Mouse (Mus musculus) hindbrain, embryonic 12.5 days (tissue): ENCODE results near the gene Stab1. TPM values are rescaled to one million over a fixed set of nuclear protein-coding genes. Genes with fewer than 3 reads are reported as not detected.

Experiments used
- ATAC-seq: fragments of 200-750 bp; cut with Nextera tagmentation; 2 replicates; pipeline ENCODE4 v1.8.0; 2017; ENCODE audit warnings: moderate TSS enrichment; ENCODE audit not compliant: low FRiP score
- H3K27ac ChIP-seq: fragments of 300-500 bp; sonication (generic); 2 replicates; pipeline ENCODE4 v1.5.1; 2016; ENCODE audit warnings: mild to moderate bottlenecking
- H3K27me3 ChIP-seq: fragments of 300-500 bp; sonication (generic); 2 replicates; pipeline ENCODE4 v1.6.1; 2016; ENCODE audit warnings: mild to moderate bottlenecking
- H3K36me3 ChIP-seq: fragments of 300-500 bp; sonication (generic); 2 replicates; pipeline ENCODE4 v1.6.1; 2016; ENCODE audit warnings: mild to moderate bottlenecking
- H3K4me1 ChIP-seq: fragments of 300-500 bp; sonication (generic); 2 replicates; pipeline ENCODE4 v1.6.1; 2016
- H3K4me2 ChIP-seq: fragments of 300-500 bp; sonication (generic); replicated peaks from 2 replicates; pipeline ENCODE4 v1.6.1; 2016; ENCODE audit warnings: mild to moderate bottlenecking
- H3K4me3 ChIP-seq: fragments of 300-500 bp; sonication (generic); 2 replicates; pipeline ENCODE4 v1.5.1; 2016; ENCODE audit warnings: mild to moderate bottlenecking
- H3K9ac ChIP-seq: fragments of 300-500 bp; sonication (generic); 2 replicates; pipeline ENCODE4 v1.6.1; 2016; ENCODE audit warnings: mild to moderate bottlenecking, moderate library complexity
- H3K9me3 ChIP-seq: fragments of 300-500 bp; sonication (generic); replicated peaks from 2 replicates; pipeline ENCODE4 v1.6.1; 2016; ENCODE audit warnings: mild to moderate bottlenecking
- WGBS: fragments of 180-500 bp; shearing (Covaris S2); methylation state at CpG from one replicate; pipeline ENCODE4 v1.1.7; 2016; 5-methylcytosine and 5-hydroxymethylcytosine counted together
- polyA plus RNA-seq: library from polyadenylated mRNA; unstranded; fragments of >200 nt; fragmentation: Nextera tagmentation; extraction: Ambion mirVana; gene quantifications from 2 replicates; pipeline ENCODE4 v1.2.1, GENCODE M21; 2016

Stab1 gene
- polyA plus RNA-seq, 1 experiment from 2014 or later, result 33.9 TPM

- no peak overlapping the region for H3K4me2 ChIP-seq
- H3K27ac ChIP-seq, result no peak overlapping the region
- H3K9ac ChIP-seq, result no peak overlapping the region
- no peaks in the 10 kb centered on the region for H3K27me3 ChIP-seq
- H3K4me3 ChIP-seq, result no peak overlapping the region
- H3K4me1 ChIP-seq, result no peaks in the 10 kb centered on the region
- H3K9me3 ChIP-seq, result no peaks in the 10 kb centered on the region
- H3K36me3 ChIP-seq, result peaks cover 26% of the 10 kb centered on the region
- 93% methylated on average over 11 of the region's 11 CpGs for WGBS
- no peak for ATAC-seq
These were observed 22.7 kb downstream of the Stab1 start for GRCm38 (mm10) chr14:31145694-31146093.

DNA sequence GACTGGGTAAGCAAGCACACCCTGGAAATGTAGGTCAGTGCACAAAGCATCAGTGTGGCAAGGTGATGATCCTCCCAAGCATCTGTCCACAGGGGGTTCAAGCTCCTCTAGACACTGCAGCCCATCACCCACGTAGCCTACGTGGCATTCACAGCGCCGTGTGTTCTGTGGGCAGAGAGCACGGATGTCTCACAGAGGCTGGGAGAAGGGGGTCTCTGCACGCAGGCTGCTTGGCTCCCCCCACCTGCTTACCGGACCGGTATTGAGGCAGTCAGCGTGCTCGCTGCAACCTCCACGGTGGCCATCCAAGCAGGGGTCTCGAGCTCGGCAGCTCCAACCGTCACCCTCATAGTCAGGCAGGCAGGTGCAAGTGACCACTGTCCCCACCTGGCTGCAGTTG is 27.4 kb downstream of the Stab1 start:
- no peaks in the 10 kb centered on the region for H3K9me3 ChIP-seq
- peaks cover 73% of the 10 kb centered on the region for H3K36me3 ChIP-seq
- H3K27ac ChIP-seq, result no peak overlapping the region
- H3K9ac ChIP-seq, result no peak overlapping the region
- ATAC-seq, result no peak
- H3K4me1 ChIP-seq, result no peaks in the 10 kb centered on the region
- H3K4me3 ChIP-seq, result no peak overlapping the region
- no peaks in the 10 kb centered on the region for H3K27me3 ChIP-seq
- no peak overlapping the region for H3K4me2 ChIP-seq
- 96% methylated on average over 14 of the region's 14 CpGs for WGBS

DNA sequence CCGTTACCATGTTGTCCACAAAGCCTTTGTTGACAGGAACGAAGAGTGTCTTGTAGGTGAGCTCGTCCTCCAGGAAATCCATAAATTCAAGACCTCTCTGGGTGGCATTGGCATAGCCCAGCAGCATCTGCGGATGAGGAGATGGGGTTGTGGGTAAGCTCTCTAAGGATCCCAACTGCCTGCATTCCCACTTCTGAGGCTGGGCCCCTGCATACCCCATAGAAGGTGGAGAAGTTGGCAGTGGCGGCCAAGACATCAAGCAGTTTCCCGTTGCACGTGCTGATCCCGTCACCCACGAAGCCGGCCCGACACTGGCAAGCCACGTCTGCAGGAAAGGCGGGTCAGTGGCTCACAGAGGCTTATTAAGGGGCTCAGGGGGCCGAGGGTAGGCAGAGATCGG is 28.3 kb downstream of the Stab1 start:
- no peaks in the 10 kb centered on the region for H3K27me3 ChIP-seq

GRCm38 (mm10) chr14:31139666-31140065 is 28.8 kb downstream of the Stab1 start:
- peaks cover 86% of the 10 kb centered on the region for H3K36me3 ChIP-seq
- WGBS, result 93% methylated on average over 12 of the region's 12 CpGs
- no peak for ATAC-seq

More for the DNA sequence above, 28.3 kb downstream of the Stab1 start:
- WGBS, result 90% methylated on average over 15 of the region's 15 CpGs
- Histone ChIP-seq H3K4me1 (no peaks in the 10 kb centered on the region), H3K4me3 (no peak overlapping the region), H3K36me3 (peaks cover 82% of the 10 kb centered on the region), H3K9ac (no peak overlapping the region), H3K27ac (no peak overlapping the region), H3K9me3 (no peaks in the 10 kb centered on the region), H3K4me2 (no peak overlapping the region)
- no peak for ATAC-seq

DNA sequence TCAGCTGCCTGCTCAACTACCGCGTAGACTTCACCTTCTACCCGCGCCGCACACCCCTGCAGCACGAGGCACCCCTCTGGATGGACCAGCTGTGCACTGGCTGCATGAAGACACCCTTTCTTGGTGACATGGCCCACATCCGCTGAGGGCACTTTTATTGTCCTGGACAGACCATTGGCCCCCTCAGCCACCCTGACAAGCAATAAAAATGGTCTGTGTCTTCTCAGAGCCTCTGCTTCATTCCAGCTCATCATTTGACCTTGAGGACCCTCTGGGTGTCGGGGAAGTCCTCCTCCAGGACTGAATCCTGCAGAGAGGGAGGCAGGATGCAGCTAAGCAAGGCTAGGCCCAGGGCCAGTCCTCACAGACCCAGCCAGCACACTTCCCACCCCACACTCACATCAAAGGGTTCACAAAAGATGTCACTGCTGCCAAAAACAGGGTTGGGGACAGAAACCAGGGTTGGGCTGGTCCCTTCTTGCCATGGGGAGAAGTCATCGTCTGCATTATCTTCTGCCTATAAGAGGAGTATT is 29.5 kb downstream of the Stab1 start:
- peaks cover 89% of the 10 kb centered on the region for H3K36me3 ChIP-seq
- H3K4me1 ChIP-seq, result peaks cover 6% of the 10 kb centered on the region; the same call in 1 of the 2 replicates
- H3K9me3 ChIP-seq, result no peaks in the 10 kb centered on the region
- no peak for ATAC-seq
- H3K27me3 ChIP-seq, result no peaks in the 10 kb centered on the region
- WGBS, result 95% methylated on average over 9 of the region's 9 CpGs
- no peak overlapping the region for H3K4me2 ChIP-seq
- H3K27ac ChIP-seq, result no peak overlapping the region
- no peak overlapping the region for H3K9ac ChIP-seq
- no peak overlapping the region for H3K4me3 ChIP-seq

More at GRCm38 (mm10) chr14:31139666-31140065, 28.8 kb downstream of the Stab1 start:
- H3K9me3 ChIP-seq, result no peaks in the 10 kb centered on the region
- no peaks in the 10 kb centered on the region for H3K27me3 ChIP-seq
- peaks cover 4% of the 10 kb centered on the region; the same call in 1 of the 2 replicates for H3K4me1 ChIP-seq
- H3K9ac ChIP-seq, result no peak overlapping the region
- H3K27ac ChIP-seq, result no peak overlapping the region
- no peak overlapping the region for H3K4me2 ChIP-seq
- H3K4me3 ChIP-seq, result no peak overlapping the region

DNA sequence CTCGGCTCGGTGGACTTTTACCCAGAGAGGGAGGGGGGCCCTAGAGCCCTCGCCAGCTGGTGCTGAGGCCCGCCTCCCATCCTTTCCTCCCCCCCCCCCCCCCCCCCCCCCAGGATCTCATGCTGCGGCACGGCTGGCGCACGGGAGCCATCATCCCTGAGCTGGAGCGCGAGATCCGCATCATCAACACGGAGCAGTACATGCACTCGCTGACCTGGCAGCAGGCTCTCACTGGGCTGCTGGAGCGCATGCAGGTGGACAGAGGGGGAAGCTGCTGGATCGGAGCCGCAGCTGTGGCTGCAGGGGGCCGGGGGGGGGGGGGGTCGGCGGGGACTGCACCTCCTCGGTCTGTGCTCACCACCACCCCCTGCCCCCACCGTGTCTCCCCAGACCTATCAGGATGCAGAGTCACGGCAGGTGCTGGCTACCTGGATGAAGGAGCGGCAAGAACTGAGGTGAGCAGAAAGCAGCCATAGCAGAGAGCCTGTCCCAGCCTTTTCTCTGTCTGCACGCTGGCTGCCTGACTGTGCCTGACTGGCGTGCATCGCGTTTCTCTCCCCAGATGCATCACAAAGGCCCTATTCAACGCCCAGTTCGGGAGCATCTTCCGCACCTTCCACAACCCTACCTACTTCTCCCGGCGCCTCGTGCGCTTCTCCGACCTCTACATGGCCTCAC is 30.1 kb downstream of the Stab1 start:
- no peaks in the 10 kb centered on the region for H3K9me3 ChIP-seq
- no peak overlapping the region for H3K9ac ChIP-seq
- no peak overlapping the region for H3K4me2 ChIP-seq
- peaks cover 87% of the 10 kb centered on the region for H3K36me3 ChIP-seq
- no peak overlapping the region for H3K4me3 ChIP-seq
- no peaks in the 10 kb centered on the region for H3K27me3 ChIP-seq
- H3K27ac ChIP-seq, result no peak overlapping the region
- WGBS, result 87% methylated on average over 20 of the region's 35 CpGs
- H3K4me1 ChIP-seq, result peaks cover 11% of the 10 kb centered on the region
- no peak for ATAC-seq

GRCm38 (mm10) chr14:31137791-31138190 is 30.6 kb downstream of the Stab1 start:
- Histone ChIP-seq H3K9ac (no peak overlapping the region), H3K9me3 (no peaks in the 10 kb centered on the region), H3K4me1 (peaks cover 16% of the 10 kb centered on the region), H3K27ac (no peak overlapping the region), H3K4me3 (no peak overlapping the region), H3K4me2 (no peak overlapping the region), H3K27me3 (no peaks in the 10 kb centered on the region), H3K36me3 (peaks cover 82% of the 10 kb centered on the region)
- no peak for ATAC-seq
- WGBS, result 77% methylated on average over 11 of the region's 11 CpGs

DNA sequence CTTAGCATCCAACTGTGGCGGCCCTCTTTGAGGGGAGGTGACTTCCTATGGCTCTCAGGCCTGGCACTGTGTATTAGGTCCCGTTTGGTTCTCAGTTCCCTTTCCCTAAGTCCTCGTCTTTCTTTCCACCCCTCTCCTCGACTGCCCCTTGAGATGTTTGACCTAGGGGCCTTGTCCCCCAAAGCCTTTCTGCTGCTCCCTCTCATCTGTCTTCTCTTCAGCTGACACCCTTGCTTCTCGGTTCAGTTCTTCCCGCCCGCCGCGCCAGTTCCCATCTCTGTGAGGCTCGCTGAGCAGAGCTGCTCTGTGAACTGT is 31.2 kb downstream of the Stab1 start:
- H3K27ac ChIP-seq, result no peak overlapping the region
- H3K4me1 ChIP-seq, result peaks cover 22% of the 10 kb centered on the region
- no peak overlapping the region for H3K4me3 ChIP-seq
- H3K36me3 ChIP-seq, result peaks cover 79% of the 10 kb centered on the region
- H3K9ac ChIP-seq, result no peak overlapping the region
- no peaks in the 10 kb centered on the region for H3K9me3 ChIP-seq
- no peaks in the 10 kb centered on the region for H3K27me3 ChIP-seq
- no peak overlapping the region for H3K4me2 ChIP-seq
- WGBS, result 85% methylated on average over 10 of the region's 10 CpGs
- no peak for ATAC-seq

- no peak overlapping the region for H3K4me3 ChIP-seq
These were observed 31.8 kb downstream of the Stab1 start for GRCm38 (mm10) chr14:31136411-31137280.

GRCm38 (mm10) chr14:31135495-31136410 is 32.7 kb downstream of the Stab1 start:
- ATAC-seq, result no peak
- H3K4me3 ChIP-seq, result no peak overlapping the region
- no peaks in the 10 kb centered on the region for H3K9me3 ChIP-seq
- H3K27ac ChIP-seq, result no peak overlapping the region
- no peak overlapping the region for H3K9ac ChIP-seq
- peaks cover 64% of the 10 kb centered on the region for H3K36me3 ChIP-seq
- H3K4me1 ChIP-seq, result peaks cover 28% of the 10 kb centered on the region
- no peaks in the 10 kb centered on the region for H3K27me3 ChIP-seq
- WGBS, result 95% methylated on average over 34 of the region's 34 CpGs
- no peak overlapping the region for H3K4me2 ChIP-seq

More at GRCm38 (mm10) chr14:31136411-31137280, 31.8 kb downstream of the Stab1 start:
- no peak for ATAC-seq
- Histone ChIP-seq H3K9ac (no peak overlapping the region), H3K27me3 (no peaks in the 10 kb centered on the region), H3K4me1 (peaks cover 28% of the 10 kb centered on the region), H3K27ac (no peak overlapping the region), H3K9me3 (no peaks in the 10 kb centered on the region), H3K36me3 (peaks cover 73% of the 10 kb centered on the region), H3K4me2 (no peak overlapping the region)
- 93% methylated on average over 26 of the region's 26 CpGs for WGBS

DNA sequence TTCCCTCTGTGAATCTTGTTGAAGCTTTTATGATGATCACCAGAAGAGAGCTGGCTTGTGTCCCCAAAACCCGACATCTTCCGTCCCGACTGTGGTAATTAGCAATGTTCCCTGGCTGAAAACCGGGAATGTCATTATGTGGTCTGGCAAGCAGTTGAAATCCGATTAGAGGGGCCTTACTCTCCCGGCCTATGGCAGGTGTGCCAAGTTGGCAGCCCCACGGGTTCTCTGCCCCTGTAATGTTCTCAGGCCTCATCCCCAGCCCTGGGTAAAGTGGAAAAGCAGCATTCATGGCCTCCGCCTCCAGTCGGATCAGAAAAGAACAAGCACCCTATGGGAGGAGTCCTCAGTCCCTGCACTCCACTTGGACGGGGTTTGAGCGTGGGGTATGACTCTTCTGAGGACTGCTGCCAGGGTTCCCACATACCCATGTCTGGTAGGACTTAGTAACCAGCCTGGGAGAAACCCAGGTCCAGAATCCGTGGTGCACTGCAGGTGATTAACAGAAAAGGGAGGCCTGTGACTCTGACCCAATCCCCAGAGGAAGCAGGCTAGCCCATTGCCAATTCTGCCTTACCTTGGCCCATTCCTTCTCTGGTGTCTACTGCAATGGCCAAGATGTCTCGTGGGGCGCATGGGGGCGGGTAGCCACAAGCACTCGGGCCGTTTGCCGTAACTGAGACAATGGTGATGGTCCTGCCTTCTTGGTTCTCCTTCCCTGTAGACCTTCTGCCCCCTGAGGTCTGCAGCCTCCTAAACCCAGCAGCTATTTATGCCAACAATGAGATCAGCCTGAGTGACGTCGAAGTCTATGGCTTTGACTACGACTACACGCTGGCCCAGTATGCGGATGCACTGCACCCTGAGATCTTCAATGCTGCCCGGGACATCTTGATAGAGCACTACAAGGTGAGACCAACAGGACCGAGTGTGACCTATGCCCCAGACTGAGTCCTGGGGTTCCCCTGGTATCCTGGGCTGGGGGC is 34.1 kb downstream of the Stab1 start:
- ATAC-seq, result no peak
- H3K27ac ChIP-seq, result no peak overlapping the region
- H3K9ac ChIP-seq, result no peak overlapping the region
- H3K27me3 ChIP-seq, result no peaks in the 10 kb centered on the region
- peaks cover 49% of the 10 kb centered on the region for H3K36me3 ChIP-seq
- H3K9me3 ChIP-seq, result no peaks in the 10 kb centered on the region
- 93% methylated on average over 25 of the region's 25 CpGs for WGBS
- H3K4me3 ChIP-seq, result no peak overlapping the region
- peaks cover 38% of the 10 kb centered on the region for H3K4me1 ChIP-seq
- H3K4me2 ChIP-seq, result no peak overlapping the region
